Mouse (Mus musculus) activated CD4-positive, CD25-positive, alpha-beta regulatory T cell (primary cell): Measurements from ENCODE around the gene Pkp3. TPM values are rescaled to one million over a fixed set of nuclear protein-coding genes. Genes with fewer than 3 reads are reported as not detected.

ENCODE experiments used
- polyA plus RNA-seq, 2 experiments: library from polyadenylated mRNA; unstranded; fragments of 100-300 nt; shearing (Covaris generic); gene quantifications; one replicate each; pipeline ENCODE4 v1.2.1; 2017

Pkp3 gene
- 100 to 1,000 TPM; 238 to 385 TPM for polyA plus RNA-seq

DNA sequence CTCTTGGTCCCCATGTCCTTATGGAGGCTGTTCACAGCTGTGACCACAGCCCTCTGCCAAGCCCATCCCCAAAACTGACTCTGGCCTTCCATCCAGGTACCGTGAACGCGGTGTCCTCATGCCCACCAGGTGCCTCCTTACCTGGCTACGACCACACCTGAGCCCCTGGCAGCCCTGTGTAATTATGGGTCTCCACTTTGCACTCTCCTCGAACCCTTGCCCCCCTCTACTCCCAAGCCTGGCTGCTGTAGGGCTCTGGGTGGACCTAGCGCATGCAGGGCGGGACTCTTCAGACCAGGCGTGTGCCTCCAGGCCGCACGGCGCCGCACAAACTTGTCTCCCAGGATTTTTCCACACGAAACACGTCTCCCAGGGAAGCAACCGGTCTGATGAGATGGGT, at the start of gene Pkp3:
Gene Pkp3 (plus strand): TSS at position 378 of the 400 bp plus-strand sequence.

DNA sequence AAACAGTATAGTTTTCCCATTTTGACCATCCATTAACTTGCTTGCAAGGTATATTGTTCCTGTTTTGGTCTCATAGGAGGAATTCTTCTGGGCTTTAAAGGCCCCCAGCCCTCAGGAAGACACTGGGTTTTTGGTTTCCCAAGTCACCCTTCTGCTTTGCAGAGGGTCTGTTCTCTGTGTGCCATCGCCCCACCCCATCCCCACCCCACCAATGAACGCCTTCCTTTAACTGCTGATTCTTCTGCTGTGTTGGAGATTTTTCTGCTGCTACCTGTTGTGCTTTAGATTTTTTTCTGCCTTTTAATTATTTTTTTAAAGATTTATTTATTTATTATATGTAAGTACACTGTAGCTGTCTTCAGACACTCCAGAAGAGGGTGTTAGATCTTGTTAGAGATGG, 49.2 kb upstream of the Pkp3 start, which contains the start of gene Gm17387:
Gene Gm17387 (plus strand): TSS at position 301 of the 400 bp plus-strand sequence.

DNA sequence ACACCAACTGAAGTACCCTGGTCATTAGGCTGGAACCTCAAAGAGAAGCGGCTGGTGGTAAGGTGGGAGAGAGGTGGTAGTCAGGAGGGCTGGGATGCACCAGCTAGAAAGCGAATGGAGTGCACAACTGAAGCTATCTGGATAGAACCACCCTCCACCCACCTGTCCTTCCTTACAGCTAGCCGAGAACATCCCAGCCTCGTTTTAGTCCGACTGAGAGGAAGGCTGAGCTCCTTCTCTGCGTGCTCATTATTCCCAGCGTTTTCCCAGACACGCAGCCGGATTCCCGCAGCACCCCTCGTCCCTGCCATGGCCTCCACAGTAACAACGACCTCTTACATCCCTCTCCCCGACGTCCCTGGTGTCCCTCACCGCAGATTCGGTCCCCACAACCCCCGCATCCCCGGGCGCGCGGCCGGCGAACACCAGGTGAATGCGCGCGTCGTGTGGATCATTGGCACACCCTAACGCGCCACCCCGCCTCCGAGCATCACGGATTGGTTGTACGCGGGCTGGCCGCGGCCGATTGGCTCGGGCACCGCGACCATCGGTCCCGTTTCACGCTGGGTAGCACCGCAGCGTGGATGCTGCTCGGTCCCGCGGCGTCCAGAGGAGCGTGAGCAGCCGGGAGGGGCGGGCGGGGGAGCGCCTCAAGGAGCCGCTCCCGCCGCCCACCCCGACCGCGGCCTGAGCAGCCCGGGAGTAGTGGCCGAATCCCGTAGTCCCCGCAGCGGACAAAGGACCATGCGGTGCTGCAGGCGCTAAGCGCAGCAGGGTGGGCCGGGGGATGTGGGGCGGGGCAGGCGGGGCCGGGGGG, 17.4 kb upstream of the Pkp3 start, which contains the start of gene B4galnt4:
Gene B4galnt4 (plus strand): TSS at position 679 of the 817 bp plus-strand sequence.

DNA sequence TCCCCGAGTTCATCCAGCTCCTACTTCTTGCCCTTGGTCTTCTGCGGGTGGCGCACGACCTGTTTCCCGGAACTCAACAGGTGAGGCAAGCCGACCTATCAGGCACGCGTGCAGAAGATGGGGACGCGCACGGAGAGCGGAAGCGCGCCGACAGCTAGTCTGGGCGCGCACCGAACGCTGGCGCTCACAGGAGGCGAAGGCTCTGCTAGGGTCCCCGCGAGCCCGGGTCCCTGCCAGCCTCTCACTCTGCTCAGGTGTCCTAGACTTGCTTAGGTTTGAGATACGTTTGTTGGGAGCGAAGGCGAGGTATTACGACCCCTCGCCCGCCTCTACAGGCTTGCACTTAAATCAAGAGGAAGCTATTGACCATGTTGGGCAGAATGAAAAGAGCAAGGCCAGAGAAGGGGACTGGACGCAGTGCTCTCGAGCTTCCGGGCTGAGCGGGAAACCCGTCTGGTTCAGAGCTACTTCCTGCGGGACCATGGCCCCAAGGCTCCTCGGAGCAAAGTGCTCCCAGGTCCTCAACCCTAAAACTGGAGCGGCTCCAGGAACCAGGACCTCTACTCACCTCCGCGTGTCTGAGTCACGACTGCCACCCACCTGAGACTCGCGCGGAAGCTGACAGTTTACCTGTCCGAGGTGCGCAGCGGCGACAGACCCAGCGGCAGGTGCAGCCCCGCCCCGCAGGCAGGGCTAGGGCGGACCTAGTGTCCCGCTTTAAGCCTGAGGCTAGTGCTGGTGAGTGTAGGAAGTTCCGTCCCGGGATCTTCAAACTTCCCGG, 22.1 kb downstream of the Pkp3 start, which contains the start of gene Sigirr:
Gene Sigirr (minus strand): TSS at position 662 of the 781 bp plus-strand sequence.

DNA sequence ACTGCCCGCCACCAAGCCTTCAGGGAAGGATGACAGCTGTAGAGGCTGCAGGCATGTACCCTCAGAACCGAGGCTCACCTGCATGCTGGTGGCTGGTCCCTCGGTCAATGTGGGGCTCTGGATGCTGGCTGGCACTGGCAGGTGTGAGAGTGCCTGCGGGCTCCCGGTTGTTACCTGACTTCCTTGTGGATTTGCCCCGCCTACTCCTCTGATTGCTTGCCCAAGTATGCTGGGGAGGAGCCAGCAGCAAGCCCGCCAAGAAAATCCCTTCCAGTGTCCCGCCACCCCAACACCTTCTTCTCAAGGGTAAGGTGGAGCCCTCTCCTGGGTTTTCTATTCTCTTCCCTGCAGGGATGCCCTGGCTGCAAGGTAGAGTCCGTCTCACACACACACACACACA, 39.6 kb downstream of the Pkp3 start, which contains the start of gene Ano9:
Gene Ano9 (minus strand): TSS at position 171 of the 400 bp plus-strand sequence.

DNA sequence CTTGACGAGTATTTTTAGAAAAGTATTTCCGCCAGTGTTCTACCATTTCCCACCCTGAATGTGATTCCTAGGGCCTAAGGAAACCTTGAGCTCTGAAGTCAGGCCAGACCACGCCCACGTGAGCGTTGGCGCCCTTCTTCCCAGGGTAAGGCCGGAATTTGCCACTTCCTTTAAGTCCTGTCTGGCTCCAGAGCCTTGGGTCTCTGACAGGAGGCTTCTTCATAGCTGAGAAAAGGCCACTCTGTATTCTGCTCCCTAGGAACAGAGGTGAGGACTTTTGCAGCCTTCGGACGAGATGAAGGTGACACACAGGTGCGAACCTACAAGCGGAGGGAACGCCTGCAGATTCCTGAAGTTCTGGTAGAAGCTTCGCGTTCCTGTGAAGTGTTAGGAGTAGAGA, 44.2 kb downstream of the Pkp3 start, which contains the start of gene Ptdss2:
Gene Ptdss2 (plus strand): TSS at position 138 of the 400 bp plus-strand sequence.

Other genes with a start within 250 kb of the Pkp3 start
- not detected for gene Urah, start 243.2 kb upstream of the Pkp3 start, polyA plus RNA-seq
- gene Scgb1c1, start 232.7 kb upstream of the Pkp3 start, polyA plus RNA-seq = not detected
- not detected for gene Odf3, start 230.4 kb upstream of the Pkp3 start, polyA plus RNA-seq
- under 1 TPM in 1 of 2 experiments, not detected in 1; 0.43 TPM for gene Gm45785, start 221.9 kb upstream of the Pkp3 start, polyA plus RNA-seq
- gene Ric8a, start 221.3 kb upstream of the Pkp3 start, polyA plus RNA-seq = 100 to 1,000 TPM; 101 to 128 TPM
- gene Bet1l, start 220.6 kb upstream of the Pkp3 start, polyA plus RNA-seq = 10 to 100 TPM; 46.6 to 46.7 TPM
- 100 to 1,000 TPM; 232 to 235 TPM for gene Psmd13, start 196.2 kb upstream of the Pkp3 start, polyA plus RNA-seq
- 10 to 100 TPM in 1 of 2 experiments, 1 to 10 TPM in 1; 4.9 to 10.0 TPM for gene Sirt3, start 195.9 kb upstream of the Pkp3 start, polyA plus RNA-seq
- gene Cox8b, start 177.8 kb upstream of the Pkp3 start, polyA plus RNA-seq = not detected
- under 1 TPM in 1 of 2 experiments, not detected in 1; 0.24 TPM for gene Nlrp6, start 157.3 kb upstream of the Pkp3 start, polyA plus RNA-seq
- 10 to 100 TPM; 20.0 to 39.9 TPM for gene Pgghg, start 136.8 kb upstream of the Pkp3 start, polyA plus RNA-seq
- under 1 TPM in 1 of 2 experiments, not detected in 1; 0.57 TPM for gene Ifitm5, start 127.9 kb upstream of the Pkp3 start, polyA plus RNA-seq
- not detected for gene Gm45717, start 122.3 kb upstream of the Pkp3 start, polyA plus RNA-seq
- 100 to 1,000 TPM in 1 of 2 experiments, 10 to 100 TPM in 1; 67.1 to 119 TPM for gene Ifitm2, start 122.2 kb upstream of the Pkp3 start, polyA plus RNA-seq
- gene Ifitm1, start 111.0 kb upstream of the Pkp3 start, polyA plus RNA-seq = 10 to 100 TPM in 1 of 2 experiments, 1 to 10 TPM in 1; 2.5 to 20.2 TPM
- 10 to 100 TPM; 14.6 to 31.5 TPM for gene Ifitm3, start 67.4 kb upstream of the Pkp3 start, polyA plus RNA-seq
- 1 to 10 TPM in 1 of 2 experiments, under 1 TPM in 1; 0.75 to 1.2 TPM for gene Ifitm6, start 60.3 kb upstream of the Pkp3 start, polyA plus RNA-seq
- not detected for gene Gm17387, start 49.1 kb upstream of the Pkp3 start, polyA plus RNA-seq
- 10 to 100 TPM in 1 of 2 experiments, 1 to 10 TPM in 1; 9.9 to 21.4 TPM for gene B4galnt4, start 17.1 kb upstream of the Pkp3 start, polyA plus RNA-seq
- gene Sigirr, start 22.4 kb downstream of the Pkp3 start, polyA plus RNA-seq = 100 to 1,000 TPM; 176 to 187 TPM
- gene Ano9, start 39.6 kb downstream of the Pkp3 start, polyA plus RNA-seq = not detected
- 10 to 100 TPM; 17.3 to 22.2 TPM for gene Ptdss2, start 44.2 kb downstream of the Pkp3 start, polyA plus RNA-seq
- gene Rnh1, start 94.6 kb downstream of the Pkp3 start, polyA plus RNA-seq = 100 to 1,000 TPM; 107 to 150 TPM
- gene Hras, start 115.8 kb downstream of the Pkp3 start, polyA plus RNA-seq = 10 to 100 TPM; 56.0 to 61.9 TPM
- 1 to 10 TPM; 2.2 to 5.0 TPM for gene Lrrc56, start 115.9 kb downstream of the Pkp3 start, polyA plus RNA-seq
- gene Lmntd2, start 135.9 kb downstream of the Pkp3 start, polyA plus RNA-seq = 1 to 10 TPM; 8.3 to 9.9 TPM
- 10 to 100 TPM; 18.6 to 23.4 TPM for gene Rassf7, start 137.6 kb downstream of the Pkp3 start, polyA plus RNA-seq
- gene Phrf1, start 150.6 kb downstream of the Pkp3 start, polyA plus RNA-seq = 10 to 100 TPM; 55.5 to 85.8 TPM
- gene Irf7, start 188.3 kb downstream of the Pkp3 start, polyA plus RNA-seq = 100 to 1,000 TPM; 105 to 126 TPM
- under 1 TPM in 1 of 2 experiments, not detected in 1; 0.07 TPM for gene Cdhr5, start 198.6 kb downstream of the Pkp3 start, polyA plus RNA-seq
- not detected for gene Sct, start 200.9 kb downstream of the Pkp3 start, polyA plus RNA-seq
- gene Drd4, start 213.8 kb downstream of the Pkp3 start, polyA plus RNA-seq = under 1 TPM in 1 of 2 experiments, not detected in 1; 0.06 TPM
- 10 to 100 TPM; 48.0 to 58.2 TPM for gene Deaf1, start 249.5 kb downstream of the Pkp3 start, polyA plus RNA-seq
- gene Tmem80, start 249.5 kb downstream of the Pkp3 start, polyA plus RNA-seq = 10 to 100 TPM; 37.5 to 40.6 TPM